Mouse (Mus musculus): ENCODE measurements around the gene Babam2. TPM values are rescaled to one million over a fixed set of nuclear protein-coding genes. Genes with fewer than 3 reads are reported as not detected.

Gene Babam2
- polyA plus RNA-seq, 1 experiment from 2014 or later, result 33.5 TPM

- H3K4me3 ChIP-seq (replicated peaks; ENCODE audit: low read depth, low read length), result no peak overlapping the region
- H3K4me2 ChIP-seq (ENCODE audit: low read length), result no peak overlapping the region
- 92% methylated on average over 1 of the region's 1 CpGs for WGBS
- DNase-seq (no peak), ATAC-seq (ENCODE audit: low FRiP score, low TSS enrichment) (no peak)
- no peaks in the 10 kb centered on the region for H3K9me3 ChIP-seq (ENCODE audit: control insufficient read depth, low read length)
- H3K4me1 ChIP-seq (ENCODE audit: control insufficient read depth, insufficient read depth, low read length), result no peaks in the 10 kb centered on the region
- no peaks in the 10 kb centered on the region for H3K36me3 ChIP-seq (ENCODE audit: control insufficient read depth, insufficient read depth, low read length)
- no peak overlapping the region for H3K9ac ChIP-seq (replicated peaks; ENCODE audit: low read length)
- no peak overlapping the region for H3K27ac ChIP-seq (replicated peaks; ENCODE audit: low read depth, low read length)
- no peaks in the 10 kb centered on the region for H3K27me3 ChIP-seq (ENCODE audit: control insufficient read depth, insufficient read depth, low read length)
Observed at GRCm38 (mm10) chr5:31678000-31678399, 19.5 kb upstream of the Babam2 start.

GRCm38 (mm10) chr5:31680183-31680582 is 17.3 kb upstream of the Babam2 start:
- H3K27ac ChIP-seq (replicated peaks; ENCODE audit: low read depth, low read length), result no peak overlapping the region
- 88% methylated on average over 4 of the region's 4 CpGs for WGBS
- ATAC-seq (ENCODE audit: low FRiP score, low TSS enrichment), result no peak
- H3K4me3 ChIP-seq (replicated peaks; ENCODE audit: low read depth, low read length), result no peak overlapping the region
- no peaks in the 10 kb centered on the region for H3K9me3 ChIP-seq (ENCODE audit: control insufficient read depth, low read length)
- DNase-seq, result no peak
- no peaks in the 10 kb centered on the region for H3K36me3 ChIP-seq (ENCODE audit: control insufficient read depth, insufficient read depth, low read length)
- no peaks in the 10 kb centered on the region for H3K4me1 ChIP-seq (ENCODE audit: control insufficient read depth, insufficient read depth, low read length)
- no peaks in the 10 kb centered on the region for H3K27me3 ChIP-seq (ENCODE audit: control insufficient read depth, insufficient read depth, low read length)
- H3K9ac ChIP-seq (replicated peaks; ENCODE audit: low read length), result no peak overlapping the region
- H3K4me2 ChIP-seq (ENCODE audit: low read length), result no peak overlapping the region

- Histone ChIP-seq H3K9ac (replicated peaks; ENCODE audit: low read length) (no peak overlapping the region), H3K9me3 (ENCODE audit: control insufficient read depth, low read length) (no peaks in the 10 kb centered on the region), H3K4me2 (ENCODE audit: low read length) (no peak overlapping the region), H3K36me3 (ENCODE audit: control insufficient read depth, insufficient read depth, low read length) (no peaks in the 10 kb centered on the region), H3K4me3 (replicated peaks; ENCODE audit: low read depth, low read length) (no peak overlapping the region), H3K27ac (replicated peaks; ENCODE audit: low read depth, low read length) (no peak overlapping the region), H3K4me1 (ENCODE audit: control insufficient read depth, insufficient read depth, low read length) (no peaks in the 10 kb centered on the region), H3K27me3 (ENCODE audit: control insufficient read depth, insufficient read depth, low read length) (no peaks in the 10 kb centered on the region)
- ATAC-seq (ENCODE audit: low FRiP score, low TSS enrichment), result no peak
- DNase-seq, result no peak
- WGBS, result 91% methylated on average over 1 of the region's 1 CpGs
Observed at GRCm38 (mm10) chr5:31682305-31682704, 15.2 kb upstream of the Babam2 start.

GRCm38 (mm10) chr5:31686040-31686439 is 11.4 kb upstream of the Babam2 start:
- Histone ChIP-seq H3K36me3 (ENCODE audit: control insufficient read depth, insufficient read depth, low read length) (no peaks in the 10 kb centered on the region), H3K9ac (replicated peaks; ENCODE audit: low read length) (no peak overlapping the region), H3K9me3 (ENCODE audit: control insufficient read depth, low read length) (no peaks in the 10 kb centered on the region), H3K4me2 (ENCODE audit: low read length) (no peak overlapping the region), H3K4me3 (replicated peaks; ENCODE audit: low read depth, low read length) (no peak overlapping the region), H3K27ac (replicated peaks; ENCODE audit: low read depth, low read length) (no peak overlapping the region), H3K4me1 (ENCODE audit: control insufficient read depth, insufficient read depth, low read length) (no peaks in the 10 kb centered on the region), H3K27me3 (ENCODE audit: control insufficient read depth, insufficient read depth, low read length) (no peaks in the 10 kb centered on the region)
- 39% methylated on average over 2 of the region's 2 CpGs for WGBS
- DNase-seq (no peak), ATAC-seq (ENCODE audit: low FRiP score, low TSS enrichment) (no peak)

GRCm38 (mm10) chr5:31687972-31688371 is 9.5 kb upstream of the Babam2 start:
- no peak overlapping the region for H3K9ac ChIP-seq (replicated peaks; ENCODE audit: low read length)
- no peaks in the 10 kb centered on the region for H3K9me3 ChIP-seq (ENCODE audit: control insufficient read depth, low read length)
- no peak for ATAC-seq (ENCODE audit: low FRiP score, low TSS enrichment)
- H3K36me3 ChIP-seq (ENCODE audit: control insufficient read depth, insufficient read depth, low read length), result no peaks in the 10 kb centered on the region
- DNase-seq, result no peak
- H3K4me2 ChIP-seq (ENCODE audit: low read length), result no peak overlapping the region
- WGBS, result 91% methylated on average over 3 of the region's 3 CpGs
- no peaks in the 10 kb centered on the region for H3K27me3 ChIP-seq (ENCODE audit: control insufficient read depth, insufficient read depth, low read length)
- H3K4me1 ChIP-seq (ENCODE audit: control insufficient read depth, insufficient read depth, low read length), result no peaks in the 10 kb centered on the region
- H3K27ac ChIP-seq (replicated peaks; ENCODE audit: low read depth, low read length), result no peak overlapping the region
- H3K4me3 ChIP-seq (replicated peaks; ENCODE audit: low read depth, low read length), result no peak overlapping the region

GRCm38 (mm10) chr5:31693191-31693590 is 4.3 kb upstream of the Babam2 start:
- ATAC-seq (ENCODE audit: low FRiP score, low TSS enrichment) (no peak), DNase-seq (no peak)
- H3K27ac ChIP-seq (replicated peaks; ENCODE audit: low read depth, low read length), result no peak overlapping the region
- no peaks in the 10 kb centered on the region for H3K27me3 ChIP-seq (ENCODE audit: control insufficient read depth, insufficient read depth, low read length)
- H3K4me2 ChIP-seq (ENCODE audit: low read length), result no peak overlapping the region
- peaks cover 3% of the 10 kb centered on the region; the same call in 1 of the 2 replicates for H3K4me1 ChIP-seq (ENCODE audit: control insufficient read depth, insufficient read depth, low read length)
- no peak overlapping the region for H3K4me3 ChIP-seq (replicated peaks; ENCODE audit: low read depth, low read length)
- no peak overlapping the region for H3K9ac ChIP-seq (replicated peaks; ENCODE audit: low read length)
- H3K36me3 ChIP-seq (ENCODE audit: control insufficient read depth, insufficient read depth, low read length), result no peaks in the 10 kb centered on the region
- no peaks in the 10 kb centered on the region for H3K9me3 ChIP-seq (ENCODE audit: control insufficient read depth, low read length)

GRCm38 (mm10) chr5:31696971-31697643 is 377 bp upstream of the Babam2 start, which contains the start of gene Rbks:
Gene Rbks, minus strand, starts transcription at chr5:31697627.
- Histone ChIP-seq H3K36me3 (ENCODE audit: control insufficient read depth, insufficient read depth, low read length) (no peaks in the 10 kb centered on the region), H3K9me3 (ENCODE audit: control insufficient read depth, low read length) (no peaks in the 10 kb centered on the region), H3K4me1 (ENCODE audit: control insufficient read depth, insufficient read depth, low read length) (peaks cover 3% of the 10 kb centered on the region; the same call in 1 of the 2 replicates), H3K4me3 (replicated peaks; ENCODE audit: low read depth, low read length) (peak within 1 kb of the TSS; percentile 60), H3K9ac (replicated peaks; ENCODE audit: low read length) (peak within 1 kb of the TSS; percentile 67), H3K27ac (replicated peaks; ENCODE audit: low read depth, low read length) (peak within 1 kb of the TSS; percentile 93), H3K4me2 (ENCODE audit: low read length) (peak within 1 kb of the TSS; percentile 82), H3K27me3 (ENCODE audit: control insufficient read depth, insufficient read depth, low read length) (no peaks in the 10 kb centered on the region)
- DNase-seq (no peak), ATAC-seq (ENCODE audit: low FRiP score, low TSS enrichment) (no peak; the same call in 1 of the 2 replicates)
- 5% methylated on average over 18 of the region's 18 CpGs for WGBS

- Histone ChIP-seq H3K4me2 (ENCODE audit: low read length) (peak overlapping the region; percentile 82), H3K27me3 (ENCODE audit: control insufficient read depth, insufficient read depth, low read length) (no peaks in the 10 kb centered on the region), H3K4me3 (replicated peaks; ENCODE audit: low read depth, low read length) (peak overlapping the region; percentile 60), H3K4me1 (ENCODE audit: control insufficient read depth, insufficient read depth, low read length) (peaks cover 3% of the 10 kb centered on the region; the same call in 1 of the 2 replicates), H3K27ac (replicated peaks; ENCODE audit: low read depth, low read length) (peak overlapping the region; percentile 93), H3K36me3 (ENCODE audit: control insufficient read depth, insufficient read depth, low read length) (no peaks in the 10 kb centered on the region), H3K9ac (replicated peaks; ENCODE audit: low read length) (peak overlapping the region; percentile 67), H3K9me3 (ENCODE audit: control insufficient read depth, low read length) (no peaks in the 10 kb centered on the region)
- DNase-seq (peak; percentile 92), ATAC-seq (ENCODE audit: low FRiP score, low TSS enrichment) (peak; percentile 75)
- WGBS, result 4% methylated on average over 16 of the region's 16 CpGs
Observed at GRCm38 (mm10) chr5:31698297-31698726, 828 bp downstream of the Babam2 start.

GRCm38 (mm10) chr5:31698931-31699330 is 1.4 kb downstream of the Babam2 start:
- DNase-seq (peak; percentile 3), ATAC-seq (ENCODE audit: low FRiP score, low TSS enrichment) (no peak)
- H3K36me3 ChIP-seq (ENCODE audit: control insufficient read depth, insufficient read depth, low read length), result no peaks in the 10 kb centered on the region
- H3K27me3 ChIP-seq (ENCODE audit: control insufficient read depth, insufficient read depth, low read length), result no peaks in the 10 kb centered on the region
- H3K9me3 ChIP-seq (ENCODE audit: control insufficient read depth, low read length), result no peaks in the 10 kb centered on the region
- WGBS, result 62% methylated on average over 4 of the region's 4 CpGs
- peak overlapping the region; percentile 82 for H3K4me2 ChIP-seq (ENCODE audit: low read length)
- H3K27ac ChIP-seq (replicated peaks; ENCODE audit: low read depth, low read length), result no peak overlapping the region
- H3K4me3 ChIP-seq (replicated peaks; ENCODE audit: low read depth, low read length), result peak overlapping the region; percentile 60
- peaks cover 3% of the 10 kb centered on the region; the same call in 1 of the 2 replicates for H3K4me1 ChIP-seq (ENCODE audit: control insufficient read depth, insufficient read depth, low read length)
- peak overlapping the region; percentile 67; the same call in 1 of the 2 replicates for H3K9ac ChIP-seq (replicated peaks; ENCODE audit: low read length)

All from midbrain, embryonic 14.5 days (tissue).